In the genomic region with DNA sequence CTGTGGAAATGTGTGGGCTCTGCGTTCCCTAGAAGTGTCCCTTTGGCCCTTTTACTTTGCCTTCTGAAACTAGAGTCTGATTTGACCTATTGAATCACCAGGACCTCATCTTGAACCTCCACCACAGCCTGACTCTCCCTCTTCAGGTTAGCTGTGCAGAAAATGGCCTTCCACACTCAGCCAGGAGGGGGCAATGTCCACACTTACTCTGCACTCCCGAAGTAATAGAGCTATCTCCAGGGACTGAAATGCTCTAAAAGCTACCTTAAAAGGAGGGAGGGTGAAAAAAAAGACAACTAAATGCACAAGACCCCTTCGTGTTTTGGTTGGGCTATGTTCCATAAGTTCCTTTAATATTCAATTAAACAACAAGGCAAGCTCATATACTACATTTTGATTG, we compare ENCODE assay signal across 10 mouse cellular contexts. TPM values are rescaled to one million over a fixed set of nuclear protein-coding genes. Genes with fewer than 3 reads are reported as not detected.
DNase-seq lines count a peak whose midpoint lies in the region; ATAC-seq and TF ChIP-seq lines count a peak whose summit lies in the region.
"Had no signal": no experiment of that assay in that cellular context is flagged by ENCODE, and none has a peak within 500 bp of the region (broad histone marks: within the 10 kb centered on the region; RNA-seq: fewer than 3 reads in every experiment).

No protein-coding gene starts in this region.

- no peak overlapping the region for H3K9ac ChIP-seq in kidney, embryonic 14.5 days (ENCODE audit: low read depth, low read length)
- no peak overlapping the region for H3K9ac ChIP-seq in MEL (ENCODE audit: control insufficient read depth, low read depth, low read length, poor library complexity, severe bottlenecking)
- H3K9ac ChIP-seq: midbrain, embryonic 12.5 days had no signal

- TF ChIP-seq RAD21 in MEL (IDR thresholded peaks at IDR 0.05; ENCODE audit: low read depth, low read length): peak; percentile 70

- peaks cover 3% of the 10 kb centered on the region for H3K36me3 ChIP-seq in kidney, adult 2 months (ENCODE audit: control insufficient read depth, insufficient read depth, low read length)
- H3K36me3 ChIP-seq in kidney, embryonic 14.5 days (ENCODE audit: control insufficient read depth, insufficient read depth, low read length): peaks cover 36% of the 10 kb centered on the region
- peaks cover 3 to 6% of the 10 kb centered on the region in 2 experiments; a peak in 3 of 4 replicates for H3K36me3 ChIP-seq in MEL (ENCODE audit: control insufficient read depth in 1 of 2, insufficient read depth in 2 of 2, low read length in 2 of 2)
- H3K36me3 ChIP-seq in heart, embryonic 10.5 days: peaks cover 35% of the 10 kb centered on the region

- H3K4me3 ChIP-seq in kidney, adult 2 months (ENCODE audit: insufficient read depth, low read depth, low read length): no peak overlapping the region
- H3K4me3 ChIP-seq in kidney, embryonic 14.5 days (ENCODE audit: low read length): no peak overlapping the region
- no peak overlapping the region for H3K4me3 ChIP-seq in MEL (ENCODE audit: control insufficient read depth in 1 of 2, insufficient read depth in 1 of 2, low read depth in 2 of 2, low read length in 2 of 2)
- H3K4me3 ChIP-seq in heart, embryonic 10.5 days: no peak overlapping the region
- H3K4me3 ChIP-seq: midbrain, embryonic 12.5 days had no signal

- DNase-seq in kidney, adult 2 months: peak; percentile 59
- peak; percentile 74 for DNase-seq in MEL (ENCODE audit: low read depth, low spot score)
- peak; percentile 34 to 44 for DNase-seq in cerebellum, postnatal 4 days (ENCODE audit: low spot score in 2 of 2)
- peak; percentile 78 for DNase-seq in heart, embryonic 10.5 days (ENCODE audit: low spot score)
- peak; percentile 47 for DNase-seq in left cerebral cortex, adult 11 months (ENCODE audit: low spot score)
- DNase-seq in thymus, postnatal 25 days: peak; percentile 47

- no peak overlapping the region for H3K4me2 ChIP-seq in kidney, embryonic 14.5 days (replicated peaks; ENCODE audit: low read depth, low read length)
- H3K4me2 ChIP-seq: midbrain, embryonic 12.5 days had no signal

- no peaks in the 10 kb centered on the region for H3K9me3 ChIP-seq in kidney, embryonic 14.5 days (ENCODE audit: control insufficient read depth, low read length)
- H3K9me3 ChIP-seq in MEL (replicated peaks; ENCODE audit: insufficient read depth, low read length): no peaks in the 10 kb centered on the region
- H3K9me3 ChIP-seq in heart, embryonic 10.5 days: no peaks in the 10 kb centered on the region
- H3K9me3 ChIP-seq: midbrain, embryonic 12.5 days had no signal

- no peak for ATAC-seq in kidney, embryonic 14.5 days (ENCODE audit: low FRiP score, low TSS enrichment)
- ATAC-seq in monocyte, adult 5-6 weeks (replicated peaks; ENCODE audit: insufficient number of reproducible peaks, low FRiP score, low TSS enrichment, poor library complexity, severe bottlenecking): peak; percentile 49; the same call in 1 of the 2 replicates

- H3K27me3 ChIP-seq in kidney, adult 2 months (replicated peaks; ENCODE audit: control insufficient read depth, insufficient read depth, low read length): no peaks in the 10 kb centered on the region
- H3K27me3 ChIP-seq in kidney, embryonic 14.5 days (ENCODE audit: control insufficient read depth, insufficient read depth, low read length): no peaks in the 10 kb centered on the region
- H3K27me3 ChIP-seq in MEL (ENCODE audit: control insufficient read depth in 1 of 2, insufficient read depth in 2 of 2, low read length in 2 of 2): 0 out of 4 replicates have a peak, but pooled peaks cover 0 to under 1% of the 10 kb centered on the region in 2 experiments
- no peaks in the 10 kb centered on the region for H3K27me3 ChIP-seq in heart, embryonic 10.5 days (ENCODE audit: insufficient read depth, poor library complexity, severe bottlenecking)
- H3K27me3 ChIP-seq: midbrain, embryonic 12.5 days had no signal

- TF ChIP-seq EP300 in MEL (IDR thresholded peaks at IDR 0.05; ENCODE audit: low read depth in 1 of 2, low read length in 2 of 2): no peak

- peak; percentile 90 for TF ChIP-seq CTCF in kidney, adult 2 months (conservative IDR thresholded peaks at IDR 0.05; ENCODE audit: insufficient read depth, insufficient read length, low read depth, low read length)
- TF ChIP-seq CTCF in MEL (IDR thresholded peaks at IDR 0.05 in 2 of 3, conservative IDR thresholded peaks at IDR 0.05 in 1 of 3; ENCODE audit: control insufficient read depth in 1 of 3, insufficient read depth in 1 of 3, low read depth in 2 of 3, low read length in 3 of 3, poor library complexity in 1 of 3, severe bottlenecking in 1 of 3): peak; percentile 75 to 84 (median 79)

- no peaks in the 10 kb centered on the region for H3K4me1 ChIP-seq in kidney, adult 2 months (ENCODE audit: control insufficient read depth, insufficient read depth, low read length)
- H3K4me1 ChIP-seq in kidney, embryonic 14.5 days (ENCODE audit: control insufficient read depth, insufficient read depth, low read length): no peaks in the 10 kb centered on the region
- peaks cover 3 to 6% of the 10 kb centered on the region in 2 experiments; a peak in 2 of 4 replicates for H3K4me1 ChIP-seq in MEL (ENCODE audit: control insufficient read depth in 1 of 2, insufficient read depth in 2 of 2, low read length in 2 of 2)
- peaks cover 26% of the 10 kb centered on the region for H3K4me1 ChIP-seq in heart, embryonic 10.5 days
- H3K4me1 ChIP-seq: midbrain, embryonic 12.5 days had no signal

- H3K27ac ChIP-seq in kidney, adult 2 months (ENCODE audit: insufficient read depth, low read depth, low read length): no peak overlapping the region
- H3K27ac ChIP-seq in kidney, embryonic 14.5 days (ENCODE audit: low read depth, low read length): no peak overlapping the region
- no peak overlapping the region for H3K27ac ChIP-seq in MEL (ENCODE audit: control insufficient read depth, low read depth, low read length)
- H3K27ac ChIP-seq in heart, embryonic 10.5 days: 0 out of 2 replicates have a peak overlapping the region, but pooled peaks have one; percentile 7
- H3K27ac ChIP-seq: midbrain, embryonic 12.5 days had no signal

- 10% methylated on average over 3 of the region's 3 CpGs for WGBS in kidney, adult 2 months
- WGBS in kidney, embryonic 14.5 days: 15% methylated on average over 3 of the region's 3 CpGs
- WGBS in heart, embryonic 10.5 days: 16% methylated on average over 3 of the region's 3 CpGs

- TF ChIP-seq POLR2A in kidney, adult 2 months (IDR thresholded peaks at IDR 0.05; ENCODE audit: low read depth, low read length): no peak
- no peak for TF ChIP-seq POLR2A in MEL (IDR thresholded peaks at IDR 0.05; ENCODE audit: control insufficient read depth in 1 of 2, insufficient read depth in 1 of 2, low read depth in 1 of 2, low read length in 2 of 2, poor library complexity in 1 of 2)

- H3K79me2 ChIP-seq in MEL (ENCODE audit: control insufficient read depth, insufficient read depth, low read length, poor library complexity): no peaks in the 10 kb centered on the region

TF ChIP-seq in MEL, 35 proteins besides CTCF, POLR2A, EP300 and RAD21:
- TF ChIP-seq SIN3A (IDR thresholded peaks at IDR 0.05; ENCODE audit: low read length): peak; percentile 42; the same call in 1 of the 2 replicates
- no peak for TF ChIP-seq GABPA (IDR thresholded peaks at IDR 0.05; ENCODE audit: low read depth, low read length)
- no peak for TF ChIP-seq MAFK (IDR thresholded peaks at IDR 0.05; ENCODE audit: borderline replicate concordance, low read depth, low read length)
- TF ChIP-seq NELFE (IDR thresholded peaks at IDR 0.05; ENCODE audit: low read depth, low read length): no peak
- TF ChIP-seq E2F4 (IDR thresholded peaks at IDR 0.05; ENCODE audit: borderline replicate concordance, low read depth, low read length): no peak
- TF ChIP-seq HCFC1 (IDR thresholded peaks at IDR 0.05; ENCODE audit: low read depth, low read length): no peak
- peak; percentile 84 for TF ChIP-seq SMC3 (IDR thresholded peaks at IDR 0.05; ENCODE audit: low read depth, low read length)
- TF ChIP-seq BHLHE40 (IDR thresholded peaks at IDR 0.05; ENCODE audit: borderline replicate concordance, low read depth, low read length): peak; percentile 33; the same call in 1 of the 2 replicates
- TF ChIP-seq TCF12 (IDR thresholded peaks at IDR 0.05; ENCODE audit: low read depth, low read length): no peak
- no peak for TF ChIP-seq MEF2A (IDR thresholded peaks at IDR 0.05; ENCODE audit: extremely low read depth, insufficient replicate concordance, low read depth, low read length, poor library complexity, severe bottlenecking)
- TF ChIP-seq CHD2 (IDR thresholded peaks at IDR 0.05; ENCODE audit: low read length): no peak
- TF ChIP-seq ETS1 (IDR thresholded peaks at IDR 0.05; ENCODE audit: low read depth, low read length): no peak
- TF ChIP-seq MAZ (IDR thresholded peaks at IDR 0.05; ENCODE audit: low read depth, low read length): peak; percentile 42; the same call in 1 of the 2 replicates
- TF ChIP-seq MXI1 (IDR thresholded peaks at IDR 0.05; ENCODE audit: low read depth, low read length): no peak
- no peak for TF ChIP-seq RCOR1 (IDR thresholded peaks at IDR 0.05; ENCODE audit: low read depth, low read length)
- peak; percentile 60 for TF ChIP-seq ZC3H11A (IDR thresholded peaks at IDR 0.05; ENCODE audit: low read depth, low read length)

RNA-seq across cellular contexts. Expression of gene Bnip1, which starts 13.9 kb away (rescaled TPM):
- polyA plus RNA-seq in kidney, adult 2 months (2012; rRNA removed): 18.4 and 21.4 TPM in 2 replicates
- polyA plus RNA-seq in kidney, embryonic 14.5 days (2014; fragmentation: Nextera tagmentation; extraction: Ambion mirVana): 50.4 and 55.3 TPM in 2 replicates
- total RNA-seq in MEL (2012; rRNA removed): 34.8 and 44.1 TPM in 2 replicates
- polyA plus RNA-seq in MEL (2012; ENCODE audit: insufficient read depth in 1 of 2, insufficient read length in 2 of 2, low read depth in 1 of 2, low replicate concordance in 2 of 2, missing spikeins in 1 of 2): 10 to 100 TPM in 1 of 2 experiments, not detected in 1; 44.2 TPM
- polyA plus RNA-seq in heart, embryonic 10.5 days (2016; fragmentation: Nextera tagmentation; extraction: Ambion mirVana): 51.1 and 51.6 TPM in 2 replicates
- 14.3 to 19.8 TPM (median 16.1 TPM) in 3 replicates for total RNA-seq in monocyte, adult 5-6 weeks (2017)

RNA-seq across cellular contexts. Expression of gene Nkx2-5, which starts 50.1 kb away (rescaled TPM):
- 0.05 TPM in 1 of 2 replicates, not detected in the other for polyA plus RNA-seq in kidney, adult 2 months (2012; rRNA removed)
- not detected in 2 replicates for polyA plus RNA-seq in kidney, embryonic 14.5 days (2014; fragmentation: Nextera tagmentation; extraction: Ambion mirVana)
- not detected in 2 replicates for total RNA-seq in MEL (2012; rRNA removed)
- not detected for polyA plus RNA-seq in MEL (2012; ENCODE audit: insufficient read depth in 1 of 2, insufficient read length in 2 of 2, low read depth in 1 of 2, low replicate concordance in 2 of 2, missing spikeins in 1 of 2)
- polyA plus RNA-seq in heart, embryonic 10.5 days (2016; fragmentation: Nextera tagmentation; extraction: Ambion mirVana): 146 and 189 TPM in 2 replicates
- not detected in 3 replicates for total RNA-seq in monocyte, adult 5-6 weeks (2017)
- polyA plus RNA-seq: frontal cortex, adult 2 months; midbrain, embryonic 12.5 days had no signal

Comparison
In these comparisons a context has a peak if more than half of its experiments do, and no peak if none do; other contexts are left out.
1. RNA of gene Nkx2-5, which starts 50.1 kb away (polyA plus RNA-seq): 146 to 189 TPM in heart, embryonic 10.5 days; not detected in MEL, 0.05 TPM in kidney, adult 2 months and not detected in kidney, embryonic 14.5 days; every median in the first group is over 100 times any median in the second.
2. Peak in every context shown above with its lines, with median percentiles within 50 percentile points of each other: DNase-seq.